8 mouse cellular contexts compared by ENCODE assay signal in genomic region chr7:65902471-65903180, GRCm38 (mm10). TPM values are rescaled to one million over a fixed set of nuclear protein-coding genes. Genes with fewer than 3 reads are reported as not detected.
DNase-seq lines count a peak whose midpoint lies in the region; ATAC-seq lines count a peak whose summit lies in the region.

No protein-coding gene starts in this region.

- H3K36me3 ChIP-seq in heart, embryonic 11.5 days (ENCODE audit: control insufficient read depth, insufficient read depth, low read length): no peaks in the 10 kb centered on the region
- no peaks in the 10 kb centered on the region for H3K36me3 ChIP-seq in kidney, embryonic 15.5 days
- H3K36me3 ChIP-seq in limb, embryonic 13.5 days: no peaks in the 10 kb centered on the region

- no peak overlapping the region for H3K4me3 ChIP-seq in heart, embryonic 11.5 days (ENCODE audit: low read depth, low read length)
- H3K4me3 ChIP-seq in kidney, embryonic 15.5 days (replicated peaks): no peak overlapping the region
- no peak overlapping the region for H3K4me3 ChIP-seq in limb, embryonic 13.5 days

- ATAC-seq in cerebellum, adult (ENCODE audit: insufficient number of reproducible peaks, low FRiP score, low TSS enrichment): peak; percentile 63
- ATAC-seq in heart, embryonic 11.5 days (replicated peaks; ENCODE audit: insufficient number of reproducible peaks, low FRiP score, low TSS enrichment): peak; percentile 44
- ATAC-seq in kidney, embryonic 15.5 days (replicated peaks; ENCODE audit: low FRiP score): peak; percentile 87
- no peak for ATAC-seq in limb, embryonic 13.5 days (ENCODE audit: low FRiP score, low read depth)

- 0 out of 2 replicates have a peak overlapping the region, but pooled peaks have one; percentile 22 for H3K9ac ChIP-seq in heart, embryonic 11.5 days (ENCODE audit: low read depth, low read length)
- H3K9ac ChIP-seq in kidney, embryonic 15.5 days: no peak overlapping the region
- peak overlapping the region; percentile 48; the same call in 1 of the 2 replicates for H3K9ac ChIP-seq in limb, embryonic 13.5 days

- no peak for DNase-seq in cerebellum, postnatal 4 days (ENCODE audit: low spot score in 2 of 2)
- DNase-seq in embryo, embryonic 9.5 days (ENCODE audit: extremely low spot score): peak; percentile 17
- peak; percentile 23 for DNase-seq in neural tube, embryonic 10.5 days (ENCODE audit: extremely low spot score, low spot score)
- DNase-seq in testis, postnatal 10 days (ENCODE audit: low spot score): peak; percentile 71

- peaks cover 35% of the 10 kb centered on the region for H3K4me1 ChIP-seq in heart, embryonic 11.5 days (ENCODE audit: control insufficient read depth, insufficient read depth, low read length)
- peaks cover 32% of the 10 kb centered on the region for H3K4me1 ChIP-seq in kidney, embryonic 15.5 days
- peaks cover 23% of the 10 kb centered on the region for H3K4me1 ChIP-seq in limb, embryonic 13.5 days

- H3K27me3 ChIP-seq in heart, embryonic 11.5 days (ENCODE audit: control insufficient read depth, insufficient read depth, low read length): no peaks in the 10 kb centered on the region
- no peaks in the 10 kb centered on the region; the same call in 1 of the 2 replicates for H3K27me3 ChIP-seq in kidney, embryonic 15.5 days
- no peaks in the 10 kb centered on the region for H3K27me3 ChIP-seq in limb, embryonic 13.5 days

- H3K27ac ChIP-seq in heart, embryonic 11.5 days (ENCODE audit: low read depth, low read length): peak overlapping the region; percentile 62
- H3K27ac ChIP-seq in kidney, embryonic 15.5 days: peak overlapping the region; percentile 78
- H3K27ac ChIP-seq in limb, embryonic 13.5 days: 0 out of 2 replicates have a peak overlapping the region, but pooled peaks have one; percentile 58

- 0 out of 2 replicates have a peak, but pooled peaks cover 2% of the 10 kb centered on the region for H3K9me3 ChIP-seq in heart, embryonic 11.5 days (replicated peaks; ENCODE audit: control insufficient read depth, low read length)
- no peaks in the 10 kb centered on the region for H3K9me3 ChIP-seq in kidney, embryonic 15.5 days (replicated peaks)
- no peaks in the 10 kb centered on the region for H3K9me3 ChIP-seq in limb, embryonic 13.5 days

- 18% methylated on average over 13 of the region's 13 CpGs for WGBS in heart, embryonic 11.5 days (ENCODE audit: insufficient replicate concordance)
- 21% methylated on average over 13 of the region's 13 CpGs for WGBS in kidney, embryonic 15.5 days
- 44% methylated on average over 13 of the region's 13 CpGs for WGBS in limb, embryonic 13.5 days

- H3K4me2 ChIP-seq in heart, embryonic 11.5 days: peak overlapping the region; percentile 53
- H3K4me2 ChIP-seq in kidney, embryonic 15.5 days: peak overlapping the region; percentile 40
- H3K4me2 ChIP-seq in limb, embryonic 13.5 days (replicated peaks): no peak overlapping the region

RNA-seq across cellular contexts. Expression of gene Pcsk6, which starts 41.1 kb away (rescaled TPM):
- 5.7 and 6.1 TPM in 2 replicates for polyA plus RNA-seq in heart, embryonic 11.5 days (2014; fragmentation: Nextera tagmentation; extraction: Ambion mirVana)
- 2.7 and 2.9 TPM in 2 replicates for polyA plus RNA-seq in kidney, embryonic 15.5 days (2015; fragmentation: Nextera tagmentation; extraction: Ambion mirVana)
- 7.4 and 8.0 TPM in 2 replicates for polyA plus RNA-seq in limb, embryonic 13.5 days (2015; fragmentation: Nextera tagmentation; extraction: Ambion mirVana)

Comparison
In these comparisons a context has a peak if more than half of its experiments do, and no peak if none do; other contexts are left out.
1. DNase-seq: peak in embryo, embryonic 9.5 days (single experiment), neural tube, embryonic 10.5 days (single experiment) and testis, postnatal 10 days (single experiment); none in cerebellum, postnatal 4 days (0 of 2).
2. Peak in every context shown above with its lines, with median percentiles within 50 percentile points of each other: H3K27ac ChIP-seq.